Mouse (Mus musculus): ENCODE measurements around the gene Gm17324.

The Gm17324 gene

DNA sequence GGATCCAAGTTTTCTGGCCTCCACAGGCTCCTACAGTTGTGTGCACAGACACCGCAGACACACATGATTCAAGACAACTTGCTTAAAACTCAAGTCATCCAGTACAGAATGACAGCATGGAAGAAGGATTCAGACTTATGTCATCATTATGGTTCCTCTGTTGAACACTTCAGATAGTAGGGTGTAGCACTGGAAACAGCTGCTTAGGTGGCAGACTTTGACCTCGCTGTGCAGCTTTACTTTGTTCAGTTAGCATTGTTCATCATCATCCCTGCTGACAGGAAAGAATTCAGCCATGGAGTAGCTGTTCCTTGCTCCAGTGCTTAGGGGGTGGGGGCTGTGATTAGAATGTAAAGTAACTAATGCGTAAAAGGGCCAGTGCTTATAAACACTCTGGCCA lies 17.1 kb upstream of the Gm17324 start:
- no peak for DNase-seq (ENCODE audit: low spot score in 2 of 2)

DNA sequence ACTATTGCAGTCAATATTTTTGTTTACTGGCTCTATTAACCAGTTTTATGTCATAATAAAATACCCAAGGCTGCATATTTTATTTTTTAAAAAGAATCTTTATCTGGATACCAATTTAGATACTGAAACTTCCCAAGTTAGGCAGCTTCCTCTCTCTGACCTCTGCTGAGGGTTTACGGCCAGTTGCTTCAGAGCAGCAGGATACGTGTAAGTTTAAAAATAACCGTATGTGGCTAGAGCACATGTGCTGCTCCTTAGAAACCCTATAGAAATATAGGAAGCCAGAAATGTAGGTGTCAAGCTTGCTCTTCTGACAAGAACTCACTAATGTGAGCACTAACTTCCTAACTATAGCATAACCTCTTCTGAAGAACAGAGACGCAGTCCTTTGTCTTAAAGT lies 14.8 kb upstream of the Gm17324 start:
- no peak for DNase-seq (ENCODE audit: low spot score in 2 of 2)

DNA sequence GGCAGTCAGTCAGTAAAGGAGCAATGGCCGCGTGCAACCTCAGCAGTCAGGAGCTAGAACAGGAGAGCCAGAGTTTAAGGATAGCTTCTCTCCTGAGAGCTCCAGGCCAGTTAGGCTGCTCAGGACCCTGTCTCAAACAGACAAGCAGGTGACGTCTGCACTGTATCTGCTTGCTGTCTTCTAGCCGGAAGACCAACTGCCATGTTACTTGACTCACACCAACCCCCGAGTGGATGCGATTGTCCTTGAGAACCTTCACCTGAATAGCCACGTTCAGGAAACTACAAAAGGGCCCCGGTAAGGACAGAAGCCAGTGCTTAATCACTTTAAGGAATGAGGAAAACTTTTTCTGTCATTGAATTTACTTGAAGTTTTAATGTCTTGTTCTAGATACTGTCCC lies 8.4 kb upstream of the Gm17324 start:
- DNase-seq (ENCODE audit: low spot score in 2 of 2), result no peak

DNA sequence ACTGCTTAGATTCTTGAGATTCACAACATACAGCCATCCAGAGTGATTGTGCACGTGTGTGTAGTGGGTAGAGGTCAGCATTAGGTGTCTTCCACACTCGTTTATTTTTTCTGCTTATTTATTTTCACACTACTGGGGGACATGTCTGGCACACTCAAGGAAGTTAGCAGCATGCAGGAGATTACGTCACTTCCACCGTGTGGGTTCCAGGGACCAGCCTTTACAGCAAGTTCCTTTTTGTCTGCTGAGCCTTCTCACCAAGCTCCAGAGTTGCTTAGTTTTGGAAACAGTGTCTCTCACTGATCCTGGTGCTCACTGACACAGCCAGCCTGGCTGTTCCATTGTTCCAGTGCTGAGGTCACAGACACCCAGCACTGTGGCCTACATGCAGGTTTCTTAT lies 2.8 kb upstream of the Gm17324 start:
- DNase-seq (ENCODE audit: low spot score in 2 of 2), result no peak

DNA sequence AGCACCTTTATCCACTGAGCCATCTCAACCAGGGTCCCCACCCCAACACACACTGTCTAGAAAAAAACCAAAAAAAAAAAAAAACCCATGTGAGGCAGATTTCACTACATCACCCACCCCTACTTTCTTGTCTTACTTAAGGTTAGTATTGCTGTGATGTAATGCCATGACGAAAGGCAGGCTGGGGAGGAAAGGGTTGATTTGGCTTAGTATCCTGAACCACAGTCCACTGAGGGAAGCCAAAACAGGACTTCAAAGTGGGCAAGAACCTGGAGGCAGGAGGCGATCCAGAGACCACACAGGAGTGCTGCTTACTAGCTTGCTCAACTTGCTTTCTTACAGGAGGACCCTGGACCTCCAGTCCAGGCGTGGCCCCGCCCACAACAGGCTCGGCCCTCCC lies 1.8 kb upstream of the Gm17324 start:
- DNase-seq (ENCODE audit: low spot score in 2 of 2), result no peak

DNA sequence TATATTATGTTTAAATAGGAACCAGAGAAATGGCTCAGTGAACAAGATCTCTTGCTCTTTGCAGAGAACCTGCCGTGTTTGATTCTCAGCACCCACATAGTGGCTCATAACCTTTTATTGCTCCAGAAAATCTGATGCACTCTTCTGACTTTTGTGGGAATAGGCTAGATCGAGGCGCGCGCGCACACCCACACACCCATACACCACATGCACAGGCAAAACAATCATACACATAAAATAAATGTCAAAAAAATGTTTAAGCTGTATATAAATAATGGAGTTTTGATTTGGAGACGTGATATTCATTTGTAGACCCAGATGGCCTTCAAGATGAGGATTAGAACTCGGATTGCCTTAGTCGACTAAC lies 997 bp downstream of the Gm17324 start:
- no peak for DNase-seq (ENCODE audit: low spot score in 2 of 2)

DNA sequence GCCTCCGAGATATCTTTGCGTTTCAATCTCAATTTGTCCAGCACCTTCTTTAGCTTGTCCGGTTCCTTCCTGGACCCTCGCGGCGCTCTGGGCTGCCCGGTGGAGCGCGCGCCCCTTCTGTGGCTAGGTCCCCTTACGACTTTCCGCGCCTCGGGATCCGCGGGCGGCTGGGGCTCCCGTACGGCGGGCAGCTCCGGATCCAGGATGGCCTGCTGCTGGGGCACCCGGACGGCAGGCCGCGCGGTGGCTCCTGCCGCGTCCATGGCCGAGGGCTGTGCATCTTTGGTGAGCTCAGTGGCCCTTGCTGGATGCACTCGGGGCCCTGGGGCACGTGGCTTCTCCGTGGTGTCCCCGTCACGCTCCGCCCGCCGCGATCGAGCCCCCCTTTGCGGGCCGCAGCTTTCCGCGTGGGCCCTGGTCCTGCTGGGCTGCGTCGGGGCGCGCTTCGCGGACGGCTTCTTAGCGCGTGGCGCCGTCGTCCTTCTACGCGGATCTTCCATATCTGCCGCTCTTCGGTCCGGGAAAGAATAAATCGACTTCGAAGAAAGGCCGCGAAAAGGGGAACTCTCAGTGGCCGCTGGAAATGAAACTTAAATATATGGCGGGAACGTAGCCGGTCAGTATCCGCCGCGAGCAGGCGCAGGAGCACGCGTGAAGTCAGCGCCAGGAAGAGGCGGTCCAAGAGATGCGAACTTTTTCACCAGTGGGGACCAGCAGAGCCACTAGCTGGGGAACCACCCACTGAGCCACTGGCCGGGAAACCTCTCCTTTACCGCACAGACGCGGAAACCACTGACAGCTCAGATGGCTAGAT lies 5.8 kb downstream of the Gm17324 start, which contains the start of gene Cgas:
Cgas (minus strand) TSS at position 659 of the 814 bp plus-strand sequence.
- peak in 1 of 2 experiments; percentile 21 for DNase-seq (ENCODE audit: low spot score in 2 of 2)

DNA sequence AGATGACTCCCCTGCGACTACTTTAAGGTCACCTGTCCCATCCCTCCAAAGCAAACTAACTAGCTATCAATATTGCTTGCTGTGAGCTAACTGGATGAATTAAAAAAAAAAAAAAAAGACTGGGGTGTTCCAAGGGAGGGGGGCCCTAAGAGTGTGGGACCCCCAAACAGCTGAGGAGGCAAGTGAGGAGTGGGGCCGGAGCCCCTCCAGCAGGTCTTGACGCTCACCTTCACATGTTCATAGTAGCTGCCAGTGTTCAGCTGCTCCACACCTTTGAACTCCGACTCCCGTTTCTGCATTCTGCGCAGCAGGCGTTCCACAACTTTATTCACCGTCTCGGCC lies 6.4 kb downstream of the Gm17324 start:
- no peak for DNase-seq (ENCODE audit: low spot score in 2 of 2)

DNA sequence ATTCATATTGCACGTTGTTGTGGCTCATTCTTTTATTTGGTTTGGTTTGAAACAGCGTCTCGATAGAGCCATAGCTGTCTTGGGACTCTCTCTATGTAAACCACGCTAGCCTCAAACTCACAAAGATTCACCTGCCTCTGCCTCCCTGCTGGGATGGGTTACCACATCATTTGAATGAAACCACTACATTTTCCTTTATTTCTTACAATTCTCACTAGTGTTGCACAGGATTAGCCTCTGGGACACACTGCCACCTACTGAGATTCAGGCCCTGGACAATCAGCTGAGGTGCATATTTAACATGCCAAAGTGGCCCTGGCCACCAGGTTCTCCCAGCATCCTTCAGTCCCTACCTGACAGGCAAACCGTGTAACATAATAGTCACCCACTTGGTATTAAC lies 9.2 kb downstream of the Gm17324 start:
- no peak for DNase-seq (ENCODE audit: low spot score in 2 of 2)

DNA sequence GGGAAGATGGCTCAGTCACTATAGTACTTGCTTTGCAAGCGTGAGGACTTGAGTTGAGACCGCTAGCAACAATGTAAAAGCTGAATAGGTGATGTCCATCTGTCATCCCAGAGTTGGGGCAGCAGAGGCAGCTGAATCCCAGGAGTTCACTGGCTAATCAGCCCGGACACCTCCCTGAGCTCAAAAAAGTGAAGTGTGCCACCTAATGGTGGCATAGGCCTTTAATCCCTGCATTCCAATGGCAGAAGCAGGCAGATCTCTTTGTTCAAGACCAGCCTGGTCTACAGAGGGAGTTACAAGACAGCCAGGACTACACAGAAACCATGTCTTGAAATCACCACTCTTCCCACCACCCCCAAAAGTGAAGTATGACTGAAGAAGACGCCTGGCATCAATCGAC lies 16.1 kb downstream of the Gm17324 start:
- DNase-seq (ENCODE audit: low spot score in 2 of 2), result no peak

DNA sequence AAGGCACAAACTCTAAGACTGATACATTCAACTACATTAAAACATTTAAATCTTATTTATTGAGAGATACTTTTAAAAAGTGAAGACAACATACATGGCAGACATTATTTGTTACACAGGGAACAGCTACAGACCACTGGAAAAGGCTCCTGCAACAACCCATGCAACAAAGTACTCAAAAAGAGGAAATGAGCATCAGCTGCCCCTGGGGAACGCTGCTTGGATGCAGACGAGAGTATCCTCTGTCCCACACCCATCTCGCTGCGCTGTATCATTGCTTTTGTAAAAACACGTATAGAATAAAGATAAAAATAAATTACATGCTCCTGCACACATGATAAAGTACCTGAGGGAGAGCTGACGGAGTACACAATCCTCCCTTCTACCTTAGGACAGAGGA lies 18.1 kb downstream of the Gm17324 start:
- no peak for DNase-seq (ENCODE audit: low spot score in 2 of 2)

DNA sequence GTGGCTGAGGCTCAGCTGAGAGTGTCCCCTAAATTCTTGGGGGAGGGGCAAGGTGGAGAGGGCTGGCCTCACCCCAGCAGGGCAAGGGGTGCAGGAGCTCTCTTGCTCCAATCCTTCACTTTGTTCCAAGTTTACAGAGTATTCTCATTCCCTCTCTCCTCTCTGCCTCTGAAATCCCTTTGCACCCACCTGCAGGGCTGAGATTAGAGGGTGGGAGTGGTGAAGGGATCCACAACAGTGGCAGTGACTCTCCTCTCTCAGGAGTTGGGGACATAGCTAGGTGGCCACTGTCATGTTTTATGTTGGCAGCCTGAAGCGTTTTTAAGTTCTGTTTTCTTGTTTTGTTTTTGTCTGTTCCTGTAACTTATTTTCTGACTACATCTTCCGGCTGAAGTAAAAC lies 19.0 kb downstream of the Gm17324 start:
- no peak for DNase-seq (ENCODE audit: low spot score in 2 of 2)

DNA sequence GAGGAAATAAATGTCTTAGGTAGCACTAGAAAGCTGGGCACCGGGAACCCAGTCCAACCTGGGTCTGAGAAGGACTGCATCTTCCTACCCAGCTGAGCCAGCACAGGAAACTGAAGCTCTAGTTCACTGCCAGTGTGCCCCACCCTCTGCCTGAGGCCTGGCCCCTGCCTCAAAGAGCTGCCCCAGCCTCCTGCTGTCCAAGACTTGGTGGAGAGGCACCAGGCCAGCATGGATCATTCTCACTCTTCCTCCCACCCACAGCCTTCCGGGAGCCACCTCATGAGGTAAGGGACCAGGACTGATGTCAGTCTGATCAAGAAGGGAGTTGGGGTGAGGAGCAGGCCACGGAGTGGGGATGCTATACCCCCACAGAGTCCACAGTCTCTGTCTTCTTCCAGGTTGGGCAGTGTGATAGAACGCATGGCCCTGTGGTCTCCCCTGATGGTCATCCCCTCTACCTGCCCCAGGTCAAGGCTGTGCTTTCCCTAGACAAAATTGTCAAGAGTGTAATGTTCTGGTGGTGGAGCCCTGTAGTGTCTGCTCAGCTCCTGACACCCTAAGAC lies 19.6 kb downstream of the Gm17324 start:
- no peak for DNase-seq (ENCODE audit: low spot score in 2 of 2)

DNA sequence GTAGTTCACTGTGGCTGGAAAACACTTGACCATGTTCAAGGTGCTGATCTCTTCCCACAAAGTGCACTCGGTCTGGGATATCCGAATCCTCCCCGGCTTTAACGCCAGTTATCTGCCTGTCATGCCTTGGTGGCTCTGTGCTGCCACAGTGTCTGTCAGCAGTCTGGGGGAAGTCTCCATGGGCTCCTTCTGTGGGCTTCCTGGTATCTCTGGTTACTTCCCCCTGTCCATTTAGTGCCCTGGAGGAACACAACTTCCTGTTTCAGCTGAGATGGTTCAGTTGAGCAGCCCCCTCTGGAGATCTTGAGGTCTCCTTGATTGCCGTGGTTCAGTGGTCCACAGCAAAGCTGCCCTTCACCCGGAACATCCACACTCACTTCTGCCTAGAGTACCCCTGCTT lies 20.4 kb downstream of the Gm17324 start:
- DNase-seq (ENCODE audit: low spot score in 2 of 2), result no peak

DNA sequence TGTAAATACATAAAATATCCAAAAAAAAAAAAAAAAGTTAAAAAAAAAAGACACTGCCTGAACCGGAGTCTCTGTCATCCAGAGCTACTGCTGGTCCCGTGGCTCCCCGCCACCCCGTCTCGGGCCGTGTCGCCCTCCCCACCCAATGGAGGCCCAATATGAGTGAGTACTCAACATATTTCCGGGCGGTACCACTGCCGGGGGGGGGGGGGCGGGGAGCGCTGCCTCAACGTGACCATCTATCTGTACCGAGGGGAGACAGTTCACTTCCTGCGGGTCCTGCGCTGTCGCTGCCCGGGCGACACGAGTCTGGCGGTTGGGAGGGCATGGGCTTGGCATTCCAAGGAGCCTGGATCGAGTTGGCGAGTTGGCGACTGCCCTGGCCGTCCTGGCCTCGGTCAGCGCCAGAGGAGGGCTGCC lies 21.2 kb downstream of the Gm17324 start:
- no peak for DNase-seq (ENCODE audit: low spot score in 2 of 2)

DNA sequence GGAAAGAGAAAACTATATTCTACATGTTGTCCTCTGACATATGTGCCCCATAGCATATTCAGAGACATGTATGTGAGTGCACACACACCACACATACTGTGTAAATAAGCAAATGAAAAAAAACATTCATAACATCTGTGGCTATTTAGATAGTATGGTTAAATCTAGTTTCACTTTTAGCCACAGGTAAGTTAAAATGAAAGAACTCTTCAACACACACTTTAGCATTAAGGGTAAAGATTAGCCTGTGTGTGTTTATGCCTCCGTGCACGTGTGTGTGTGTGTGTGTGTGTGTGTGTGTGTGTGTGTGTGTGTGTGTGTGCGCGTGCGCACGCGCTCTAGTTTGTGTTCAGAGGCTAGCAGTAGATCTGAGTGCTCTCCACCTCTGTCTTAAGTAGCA lies 47.0 kb downstream of the Gm17324 start:
- no peak for DNase-seq (ENCODE audit: low spot score in 2 of 2)

DNA sequence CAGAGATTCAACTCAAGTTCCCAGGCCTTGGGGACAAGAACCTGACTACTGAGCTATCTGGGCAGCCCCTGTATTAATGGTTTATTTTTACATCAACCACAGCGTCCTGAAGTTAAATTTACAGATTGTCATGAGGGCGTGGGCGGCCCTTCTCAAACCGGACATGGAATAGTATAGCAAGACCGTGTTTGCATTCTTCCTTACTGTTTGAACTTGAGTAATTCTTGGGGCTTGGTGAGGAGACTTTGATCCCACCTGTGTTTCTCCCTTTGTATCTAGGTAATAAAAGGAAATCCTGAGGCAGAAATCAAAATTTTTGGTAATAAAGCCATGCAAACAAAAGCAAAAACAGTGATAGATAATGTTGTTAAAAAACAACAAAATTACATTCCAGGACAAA lies 48.0 kb downstream of the Gm17324 start:
- no peak for DNase-seq (ENCODE audit: low spot score in 2 of 2)

Data from frontal cortex, postnatal 14 days (tissue).